Comparison of ENCODE assay signal across 9 mouse cellular contexts in genomic region chr2:178257117-178257825, GRCm38 (mm10).
DNase-seq lines count a peak whose midpoint lies in the region; ATAC-seq lines count a peak whose summit lies in the region.
"Had no signal": no experiment of that assay in that cellular context is flagged by ENCODE, and none has a peak within 500 bp of the region (broad histone marks: within the 10 kb centered on the region; RNA-seq: fewer than 3 reads in every experiment).

No protein-coding gene starts in this region.

- H3K9ac ChIP-seq in hindbrain, embryonic 14.5 days = no peak overlapping the region
- no peak overlapping the region for H3K9ac ChIP-seq in midbrain, embryonic 16.5 days (ENCODE audit: low read depth, low read length)
- H3K9ac ChIP-seq: limb, embryonic 15.5 days had no signal

- H3K9me3 ChIP-seq in hindbrain, embryonic 14.5 days (ENCODE audit: control insufficient read depth, low read length) = no peaks in the 10 kb centered on the region
- H3K9me3 ChIP-seq in midbrain, embryonic 16.5 days (replicated peaks; ENCODE audit: control insufficient read depth, low read length, poor library complexity, severe bottlenecking) = no peaks in the 10 kb centered on the region
- H3K9me3 ChIP-seq: limb, embryonic 15.5 days had no signal

- 0 out of 2 replicates have a peak, but pooled peaks cover 15% of the 10 kb centered on the region for H3K36me3 ChIP-seq in hindbrain, embryonic 14.5 days (replicated peaks; ENCODE audit: control insufficient read depth, insufficient read depth)
- peaks cover 6% of the 10 kb centered on the region; the same call in 1 of the 2 replicates for H3K36me3 ChIP-seq in midbrain, embryonic 16.5 days (ENCODE audit: control insufficient read depth, insufficient read depth, low read length)
- H3K36me3 ChIP-seq: limb, embryonic 15.5 days had no signal

- H3K4me3 ChIP-seq in hindbrain, embryonic 14.5 days (replicated peaks; ENCODE audit: low read length) = no peak overlapping the region
- H3K4me3 ChIP-seq in midbrain, embryonic 16.5 days (ENCODE audit: low read depth, low read length) = no peak overlapping the region
- H3K4me3 ChIP-seq: limb, embryonic 15.5 days had no signal

- no peaks in the 10 kb centered on the region for H3K27me3 ChIP-seq in hindbrain, embryonic 14.5 days (ENCODE audit: control insufficient read depth, insufficient read depth, low read length)
- no peaks in the 10 kb centered on the region for H3K27me3 ChIP-seq in midbrain, embryonic 16.5 days (ENCODE audit: control insufficient read depth, insufficient read depth, low read depth, low read length)
- H3K27me3 ChIP-seq: limb, embryonic 15.5 days had no signal

- WGBS in hindbrain, embryonic 14.5 days = 2% methylated on average over 3 of the region's 3 CpGs
- WGBS in midbrain, embryonic 16.5 days = 1% methylated on average over 3 of the region's 3 CpGs

- no peak overlapping the region for H3K27ac ChIP-seq in hindbrain, embryonic 14.5 days
- H3K27ac ChIP-seq in midbrain, embryonic 16.5 days (ENCODE audit: low read length) = no peak overlapping the region
- H3K27ac ChIP-seq: limb, embryonic 15.5 days had no signal

- no peak overlapping the region for H3K4me2 ChIP-seq in hindbrain, embryonic 14.5 days (replicated peaks)
- no peak overlapping the region for H3K4me2 ChIP-seq in midbrain, embryonic 16.5 days (ENCODE audit: low read length)
- H3K4me2 ChIP-seq: limb, embryonic 15.5 days had no signal

- ATAC-seq in hindbrain, embryonic 14.5 days (ENCODE audit: low FRiP score) = peak; percentile 76
- ATAC-seq in midbrain, embryonic 16.5 days = peak; percentile 78

- DNase-seq in gastrocnemius, postnatal 25 days = peak; percentile 17
- DNase-seq in gastrocnemius, adult 8-10 months (ENCODE audit: low spot score in 2 of 2) = no peak
- DNase-seq in embryo, embryonic 11 days = peak; percentile 84
- DNase-seq in hindbrain, embryonic 14.5 days (ENCODE audit: low spot score) = peak; percentile 45
- DNase-seq in T-cell, adult 2 months (ENCODE audit: low spot score) = no peak
- no peak for DNase-seq in frontal cortex, postnatal 25 days (ENCODE audit: low spot score in 2 of 2)
- DNase-seq in layer of hippocampus, adult 8-10 months (ENCODE audit: low spot score in 2 of 2) = no peak

- H3K4me1 ChIP-seq in hindbrain, embryonic 14.5 days (replicated peaks; ENCODE audit: control insufficient read depth, insufficient read depth, low read length) = peaks cover 11% of the 10 kb centered on the region
- H3K4me1 ChIP-seq in midbrain, embryonic 16.5 days (ENCODE audit: control insufficient read depth, insufficient read depth, low read length) = peaks cover 8% of the 10 kb centered on the region; the same call in 1 of the 2 replicates

Comparison
In these comparisons a context has a peak if more than half of its experiments do, and no peak if none do; other contexts are left out.
1. DNase-seq: peak in gastrocnemius, postnatal 25 days (single experiment), embryo, embryonic 11 days (single experiment) and hindbrain, embryonic 14.5 days (single experiment); none in gastrocnemius, adult 8-10 months (0 of 2), T-cell, adult 2 months (single experiment), frontal cortex, postnatal 25 days (0 of 2) and layer of hippocampus, adult 8-10 months (0 of 2).